Mouse (Mus musculus) kidney, embryonic 15.5 days (tissue): Measurements from ENCODE around the gene Lhx5. TPM values are rescaled to one million over a fixed set of nuclear protein-coding genes. Genes with fewer than 3 reads are reported as not detected.

ENCODE experiments used
- ATAC-seq: fragments of 200-750 bp; cut with Nextera tagmentation; replicated peaks from 2 replicates; pipeline ENCODE4 v1.8.0; 2017; ENCODE audit warnings: moderate TSS enrichment; ENCODE audit not compliant: low FRiP score
- H3K27ac ChIP-seq: fragments of 300-500 bp; sonication (generic); 2 replicates; pipeline ENCODE4 v1.5.1; 2015; ENCODE audit warnings: mild to moderate bottlenecking, inconsistent platforms
- H3K27me3 ChIP-seq: fragments of 300-500 bp; sonication (generic); 2 replicates; pipeline ENCODE4 v1.6.1; 2015; ENCODE audit warnings: inconsistent platforms
- H3K36me3 ChIP-seq: fragments of 300-500 bp; sonication (generic); 2 replicates; pipeline ENCODE4 v1.6.1; 2015; ENCODE audit warnings: inconsistent platforms
- H3K4me1 ChIP-seq: fragments of 300-500 bp; sonication (generic); 2 replicates; pipeline ENCODE4 v1.6.1; 2015; ENCODE audit warnings: inconsistent platforms
- H3K4me2 ChIP-seq: fragments of 300-500 bp; sonication (generic); 2 replicates; pipeline ENCODE4 v1.6.1; 2015; ENCODE audit warnings: moderate library complexity, mild to moderate bottlenecking, inconsistent platforms
- H3K4me3 ChIP-seq: fragments of 300-500 bp; sonication (generic); replicated peaks from 2 replicates; pipeline ENCODE4 v1.5.1; 2015; ENCODE audit warnings: mild to moderate bottlenecking, inconsistent platforms
- H3K9ac ChIP-seq: fragments of 300-500 bp; sonication (generic); 2 replicates; pipeline ENCODE4 v1.6.1; 2015; ENCODE audit warnings: mild to moderate bottlenecking, inconsistent platforms
- H3K9me3 ChIP-seq: fragments of 300-500 bp; sonication (generic); replicated peaks from 2 replicates; pipeline ENCODE4 v1.6.1; 2016; ENCODE audit warnings: inconsistent platforms
- WGBS: fragments of 180-500 bp; shearing (Covaris S2); methylation state at CpG from one replicate; pipeline ENCODE4 v1.1.7; 2015; ENCODE audit warnings: mixed read lengths; 5-methylcytosine and 5-hydroxymethylcytosine counted together
- polyA plus RNA-seq: library from polyadenylated mRNA; unstranded; fragments of >200 nt; fragmentation: Nextera tagmentation; extraction: Ambion mirVana; gene quantifications from 2 replicates; pipeline ENCODE4 v1.2.1, GENCODE M21; 2015

Gene Lhx5
- polyA plus RNA-seq, 1 experiment from 2014 or later, result not detected

DNA sequence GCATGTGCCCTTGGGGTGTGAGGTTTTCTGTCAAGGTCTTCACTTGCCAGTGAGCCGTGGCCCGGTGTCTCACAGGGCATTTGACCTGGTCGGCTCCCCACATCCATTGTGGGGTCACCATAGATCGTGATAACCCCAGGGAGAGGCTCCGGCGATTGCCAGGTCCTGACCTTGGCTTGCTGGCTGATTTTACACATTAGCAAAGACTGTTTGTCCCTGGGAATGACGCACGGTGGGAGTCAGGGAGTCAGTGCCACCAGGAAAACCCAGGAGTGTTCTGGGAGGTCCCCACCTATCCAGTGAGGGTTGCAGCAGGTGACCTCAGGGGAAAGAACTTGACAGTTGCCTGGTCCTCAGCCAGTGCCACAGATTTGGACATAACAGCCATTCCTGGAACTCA, 41.3 kb downstream of the Lhx5 start, which contains the start of gene Sdsl:
Gene Sdsl (minus strand): TSS at position 41 of the 400 bp plus-strand sequence.
- no peak for ATAC-seq
- 73% methylated on average over 8 of the region's 8 CpGs for WGBS
- no peak within 1 kb of the TSS for H3K4me3 ChIP-seq
- no peak within 1 kb of the TSS for H3K27ac ChIP-seq
- peaks cover 9% of the 10 kb centered on the region for H3K27me3 ChIP-seq
- H3K36me3 ChIP-seq, result no peaks in the 10 kb centered on the region
- no peak within 1 kb of the TSS for H3K4me2 ChIP-seq
- no peak within 1 kb of the TSS for H3K9ac ChIP-seq
- peaks cover 6% of the 10 kb centered on the region for H3K4me1 ChIP-seq
- no peaks in the 10 kb centered on the region for H3K9me3 ChIP-seq

DNA sequence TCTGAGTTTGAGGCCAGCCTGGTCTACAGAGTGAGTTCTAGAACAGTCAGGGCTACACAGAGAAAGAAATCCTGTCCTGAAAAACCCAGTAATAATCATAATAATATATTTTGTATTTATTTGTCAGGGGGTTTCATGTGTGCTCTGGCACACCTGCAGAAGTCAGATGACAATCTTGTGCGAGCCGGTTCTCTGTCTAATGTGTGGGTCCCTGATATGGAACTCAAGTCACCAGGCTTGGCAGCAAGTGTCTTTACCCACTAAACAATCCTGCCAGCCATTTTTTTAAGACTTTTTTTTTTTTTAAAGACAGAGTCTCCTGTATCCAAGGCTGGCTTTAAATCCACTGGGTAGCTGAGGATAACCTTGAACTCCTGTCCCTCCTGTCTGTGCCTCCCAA, 41.9 kb downstream of the Lhx5 start:
- Histone ChIP-seq H3K4me2 (no peak overlapping the region), H3K36me3 (no peaks in the 10 kb centered on the region), H3K9me3 (no peaks in the 10 kb centered on the region), H3K27ac (no peak overlapping the region), H3K4me1 (peaks cover 6% of the 10 kb centered on the region), H3K27me3 (peaks cover 9% of the 10 kb centered on the region), H3K9ac (no peak overlapping the region), H3K4me3 (no peak overlapping the region)
- no peak for ATAC-seq
- WGBS, result 90% methylated on average over 2 of the region's 2 CpGs

DNA sequence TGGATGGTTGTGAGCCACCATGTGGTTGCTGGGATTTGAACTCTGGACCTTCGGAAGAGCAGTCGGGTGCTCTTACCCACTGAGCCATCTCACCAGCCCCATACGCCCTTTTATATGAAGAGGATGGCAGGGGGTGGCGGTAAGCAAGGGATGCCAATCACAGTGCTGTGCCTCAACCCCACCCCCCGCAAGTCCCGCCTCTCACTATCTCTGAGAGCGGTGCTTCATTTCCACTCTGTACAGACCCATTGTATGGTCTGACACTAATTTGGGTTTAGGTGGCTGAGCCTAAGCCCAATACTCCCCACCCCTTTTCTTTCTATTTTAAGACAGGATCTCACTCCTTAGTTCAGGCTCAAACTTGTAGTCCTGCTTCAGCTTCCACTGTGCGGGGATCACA, 44.4 kb downstream of the Lhx5 start:
- ATAC-seq, result 0 out of 2 replicates have a peak, but pooled peaks have one; percentile 37
- 63% methylated on average over 8 of the region's 8 CpGs for WGBS
- no peak overlapping the region for H3K9ac ChIP-seq
- peaks cover 6% of the 10 kb centered on the region for H3K4me1 ChIP-seq
- no peak overlapping the region for H3K4me3 ChIP-seq
- no peaks in the 10 kb centered on the region for H3K36me3 ChIP-seq
- peaks cover 9% of the 10 kb centered on the region for H3K27me3 ChIP-seq
- H3K4me2 ChIP-seq, result no peak overlapping the region
- no peaks in the 10 kb centered on the region for H3K9me3 ChIP-seq
- no peak overlapping the region for H3K27ac ChIP-seq

DNA sequence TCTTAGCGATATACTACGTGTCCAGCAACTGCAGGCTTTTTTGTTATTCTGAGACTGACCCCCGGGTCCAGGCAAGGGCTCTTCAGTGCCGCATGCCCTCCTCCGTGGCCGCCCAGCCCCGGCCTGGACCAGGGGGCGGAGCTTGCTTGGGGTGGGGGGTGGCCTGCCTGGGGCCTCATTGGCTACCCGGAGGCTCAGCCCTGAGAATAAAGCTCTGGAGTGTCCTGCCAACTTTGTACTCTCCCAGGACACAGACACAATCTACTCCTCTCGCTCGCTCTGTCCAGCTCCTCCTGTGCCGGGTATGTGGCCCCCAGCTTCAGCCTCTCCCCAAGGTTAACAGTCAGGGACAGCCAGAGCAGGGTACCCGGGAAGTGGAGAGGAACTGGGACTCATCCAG, 44.8 kb downstream of the Lhx5 start, which contains the start of gene Sds:
Gene Sds (plus strand): TSS at position 231 of the 400 bp plus-strand sequence.
- Histone ChIP-seq H3K9me3 (no peaks in the 10 kb centered on the region), H3K4me1 (peaks cover 6% of the 10 kb centered on the region), H3K9ac (no peak within 1 kb of the TSS), H3K4me3 (no peak within 1 kb of the TSS), H3K36me3 (no peaks in the 10 kb centered on the region), H3K27ac (no peak within 1 kb of the TSS), H3K27me3 (peaks cover 9% of the 10 kb centered on the region), H3K4me2 (no peak within 1 kb of the TSS)
- ATAC-seq, result no peak
- 13% methylated on average over 13 of the region's 13 CpGs for WGBS

DNA sequence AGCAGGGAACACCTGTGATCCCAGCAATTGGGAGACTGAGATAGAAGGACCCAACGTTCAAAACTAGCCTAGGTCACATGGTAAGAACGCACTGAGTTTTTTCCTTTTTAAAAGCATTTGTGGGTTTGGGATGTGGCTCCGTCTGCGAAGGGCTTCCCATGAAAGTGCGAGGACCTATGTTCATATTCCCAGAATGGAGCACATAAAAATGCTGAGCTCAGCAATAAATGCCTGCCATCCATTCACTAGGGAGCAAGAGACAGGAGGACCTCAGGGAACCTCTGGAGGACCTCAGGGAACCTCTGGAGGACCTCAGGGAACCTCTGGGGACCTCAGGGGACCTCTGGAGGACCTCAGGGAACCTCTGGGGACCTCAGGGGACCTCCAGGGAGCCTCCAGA, 46.5 kb downstream of the Lhx5 start:
- WGBS, result 88% methylated on average over 5 of the region's 5 CpGs
- H3K27me3 ChIP-seq, result peaks cover 9% of the 10 kb centered on the region
- no peak for ATAC-seq

DNA sequence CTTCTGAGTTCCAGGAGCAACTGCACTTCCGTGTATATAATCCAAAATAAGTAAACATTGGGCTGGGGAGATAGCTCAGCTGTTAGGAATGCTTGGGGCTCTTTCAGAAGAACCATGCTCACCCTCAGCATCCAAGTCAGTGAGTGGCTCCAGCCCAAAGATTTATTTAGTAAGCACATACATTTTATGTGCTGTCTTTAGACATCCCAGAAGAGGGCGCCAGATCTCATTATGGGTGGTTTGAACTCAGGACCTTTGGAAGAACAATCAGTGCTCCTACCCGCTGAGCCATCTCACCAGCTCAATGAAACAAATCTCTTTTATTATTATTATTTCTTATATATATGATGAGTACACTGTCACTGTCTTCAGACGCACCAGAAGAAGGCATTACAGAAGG, 48.0 kb downstream of the Lhx5 start:
- no peak overlapping the region for H3K4me3 ChIP-seq
- no peak overlapping the region for H3K9ac ChIP-seq
- 68% methylated on average over 4 of the region's 4 CpGs for WGBS
- H3K36me3 ChIP-seq, result peaks cover 14% of the 10 kb centered on the region
- no peak overlapping the region for H3K4me2 ChIP-seq
- no peak for ATAC-seq
- H3K27me3 ChIP-seq, result peaks cover 9% of the 10 kb centered on the region
- no peaks in the 10 kb centered on the region for H3K9me3 ChIP-seq
- H3K4me1 ChIP-seq, result peaks cover 6% of the 10 kb centered on the region
- H3K27ac ChIP-seq, result no peak overlapping the region

More for the DNA sequence above, 46.5 kb downstream of the Lhx5 start:
- H3K4me2 ChIP-seq, result no peak overlapping the region
- H3K9me3 ChIP-seq, result no peaks in the 10 kb centered on the region
- H3K4me1 ChIP-seq, result peaks cover 6% of the 10 kb centered on the region
- no peak overlapping the region for H3K9ac ChIP-seq
- H3K27ac ChIP-seq, result no peak overlapping the region
- no peak overlapping the region for H3K4me3 ChIP-seq
- H3K36me3 ChIP-seq, result no peaks in the 10 kb centered on the region

DNA sequence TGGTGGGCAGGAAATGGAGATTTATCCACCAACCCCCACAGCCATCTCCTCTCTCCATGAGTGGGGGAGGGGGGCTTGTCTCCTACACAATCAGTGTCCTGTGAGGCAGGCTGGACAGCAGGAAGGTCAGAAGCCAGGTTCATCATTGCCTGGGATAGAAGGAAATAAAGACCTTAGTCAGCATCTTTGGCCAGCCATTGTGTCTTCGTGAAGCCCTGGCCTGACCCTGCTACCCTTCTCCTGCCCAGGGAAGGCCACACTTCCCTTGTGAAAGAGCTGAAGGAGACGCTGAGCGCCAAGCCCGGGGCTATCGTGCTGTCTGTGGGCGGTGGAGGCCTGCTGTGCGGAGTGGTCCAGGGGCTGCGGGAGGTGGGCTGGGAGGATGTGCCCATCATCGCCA, 49.7 kb downstream of the Lhx5 start:
- H3K4me1 ChIP-seq, result peaks cover 3% of the 10 kb centered on the region
- H3K4me2 ChIP-seq, result no peak overlapping the region
- no peaks in the 10 kb centered on the region for H3K9me3 ChIP-seq
- no peak overlapping the region for H3K9ac ChIP-seq
- peaks cover 8% of the 10 kb centered on the region for H3K27me3 ChIP-seq
- no peak for ATAC-seq
- H3K27ac ChIP-seq, result no peak overlapping the region
- H3K4me3 ChIP-seq, result no peak overlapping the region
- 66% methylated on average over 9 of the region's 9 CpGs for WGBS
- H3K36me3 ChIP-seq, result peaks cover 30% of the 10 kb centered on the region

DNA sequence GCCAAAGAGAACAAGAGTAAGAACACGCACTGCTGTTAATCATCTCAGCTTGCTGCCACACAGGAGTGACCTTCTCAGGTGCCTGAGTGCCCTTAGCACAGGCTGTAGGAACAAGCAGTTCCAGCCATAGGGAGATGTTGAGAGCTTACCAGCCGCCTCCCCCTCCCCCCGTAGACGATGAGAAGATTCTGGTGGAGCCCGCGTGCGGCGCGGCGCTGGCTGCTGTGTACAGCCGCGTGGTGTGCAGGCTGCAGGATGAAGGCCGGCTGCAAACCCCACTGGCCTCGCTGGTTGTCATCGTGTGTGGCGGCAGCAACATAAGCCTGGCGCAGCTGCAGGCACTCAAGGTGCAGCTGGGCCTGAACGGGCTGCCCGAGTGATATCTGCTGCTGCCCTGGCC, 51.9 kb downstream of the Lhx5 start:
- Histone ChIP-seq H3K27me3 (no peaks in the 10 kb centered on the region), H3K36me3 (peaks cover 52% of the 10 kb centered on the region), H3K9ac (no peak overlapping the region), H3K27ac (no peak overlapping the region), H3K4me3 (no peak overlapping the region), H3K9me3 (no peaks in the 10 kb centered on the region), H3K4me1 (no peaks in the 10 kb centered on the region), H3K4me2 (no peak overlapping the region)
- ATAC-seq, result no peak
- 87% methylated on average over 19 of the region's 19 CpGs for WGBS

DNA sequence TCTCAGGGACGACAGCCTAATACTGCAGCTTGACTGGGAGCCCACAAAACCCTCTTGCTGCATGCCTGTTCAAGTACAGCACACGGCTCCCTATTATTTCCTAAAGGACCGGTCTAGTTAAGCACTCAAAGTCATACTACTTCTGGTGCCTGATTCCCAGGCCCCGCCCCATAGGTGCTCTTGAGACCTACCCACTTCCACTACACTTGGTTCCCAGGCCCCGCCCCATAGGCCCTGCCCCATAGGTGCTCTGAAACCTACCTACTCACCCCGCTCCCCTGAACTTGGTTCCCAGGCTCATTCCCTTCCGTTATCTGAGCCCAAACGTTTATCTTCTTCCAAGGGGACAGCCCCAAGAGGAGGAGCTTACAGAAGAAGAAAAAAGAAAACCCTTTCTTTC, 56.3 kb downstream of the Lhx5 start:
- H3K27ac ChIP-seq, result no peak overlapping the region
- H3K27me3 ChIP-seq, result no peaks in the 10 kb centered on the region
- WGBS, result 87% methylated on average over 8 of the region's 8 CpGs
- H3K4me2 ChIP-seq, result no peak overlapping the region
- H3K36me3 ChIP-seq, result peaks cover 82% of the 10 kb centered on the region
- no peak overlapping the region for H3K4me3 ChIP-seq
- no peaks in the 10 kb centered on the region for H3K4me1 ChIP-seq
- no peaks in the 10 kb centered on the region for H3K9me3 ChIP-seq
- no peak overlapping the region for H3K9ac ChIP-seq
- ATAC-seq, result no peak

DNA sequence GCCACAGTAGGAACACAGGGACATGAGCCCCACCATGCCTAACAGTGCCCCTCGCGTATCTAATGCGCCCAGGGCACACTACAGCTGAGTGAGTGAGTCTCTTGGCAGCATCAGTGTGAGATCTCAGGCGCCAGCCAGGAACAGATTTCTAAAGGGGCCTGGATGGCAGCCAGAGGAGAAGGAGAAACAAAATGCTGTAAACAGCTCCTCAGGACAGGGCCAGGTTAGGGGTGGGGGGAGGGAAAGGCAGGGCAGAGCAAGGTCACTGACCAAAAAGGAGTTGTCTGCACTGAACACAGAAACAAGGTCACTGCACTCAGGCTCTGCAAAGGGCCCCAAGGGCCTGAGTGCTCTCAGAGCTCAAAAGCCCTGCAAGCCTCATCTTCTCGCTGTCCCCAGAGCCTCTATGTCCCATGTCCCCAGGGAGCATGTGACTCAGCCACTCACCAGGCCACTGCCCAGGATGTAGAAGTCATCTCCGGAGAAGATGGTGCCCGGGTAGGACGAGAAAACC, 59.2 kb downstream of the Lhx5 start:
- Histone ChIP-seq H3K9me3 (no peaks in the 10 kb centered on the region), H3K4me2 (no peak overlapping the region), H3K4me1 (peaks cover 7% of the 10 kb centered on the region; the same call in 1 of the 2 replicates), H3K27ac (no peak overlapping the region), H3K9ac (no peak overlapping the region), H3K27me3 (no peaks in the 10 kb centered on the region), H3K36me3 (peaks cover 74% of the 10 kb centered on the region), H3K4me3 (no peak overlapping the region)
- WGBS, result 89% methylated on average over 8 of the region's 8 CpGs
- ATAC-seq, result no peak

Other genes starting within 250 kb of the Lhx5 start
- gene Sdsl, start 41.1 kb downstream of the Lhx5 start, polyA plus RNA-seq, result 11.2 and 14.4 TPM in 2 replicates
- gene Sds, start 44.8 kb downstream of the Lhx5 start, polyA plus RNA-seq, result not detected in 2 replicates
- 50.8 and 60.0 TPM in 2 replicates for gene Plbd2, start 71.9 kb downstream of the Lhx5 start, polyA plus RNA-seq
- 9.4 and 9.7 TPM in 2 replicates for gene Slc8b1, start 79.5 kb downstream of the Lhx5 start, polyA plus RNA-seq
- 32.9 and 36.0 TPM in 2 replicates for gene Tpcn1, start 157.0 kb downstream of the Lhx5 start, polyA plus RNA-seq
- gene Iqcd, start 157.3 kb downstream of the Lhx5 start, polyA plus RNA-seq, result 0.82 and 0.90 TPM in 2 replicates
- 15.3 and 16.1 TPM in 2 replicates for gene Rita1, start 180.9 kb downstream of the Lhx5 start, polyA plus RNA-seq
- 47.2 and 52.2 TPM in 2 replicates for gene Ddx54, start 181.0 kb downstream of the Lhx5 start, polyA plus RNA-seq
- gene Cfap73, start 202.5 kb downstream of the Lhx5 start, polyA plus RNA-seq, result not detected in 2 replicates
- gene Rasal1, start 217.1 kb downstream of the Lhx5 start, polyA plus RNA-seq, result 0.58 and 0.89 TPM in 2 replicates